Mouse (Mus musculus) heart, postnatal 14 days (tissue): Measurements from ENCODE around the gene Pnma5. TPM values are rescaled to one million over a fixed set of nuclear protein-coding genes. Genes with fewer than 3 reads are reported as not detected.
A peak's percentile ranks its signal among the peaks of the same experiment; 100 is the strongest.
"Not testable (repeated sequence)": the region's sequence is repeated elsewhere in the genome, so short reads cannot be mapped to it uniquely, and the experiment has no call there.

Experiments
- DNase-seq, 2 experiments: peaks; one replicate each; pipeline ENCODE4 v3.0.0; 2021 to 2022
- intact Hi-C: fragments of 180-260 bp; cut with DNase I; formaldehyde crosslinking; loops from one replicate; pipeline ENCODE4 v1.15.1; 2025
- long read RNA-seq, 2 experiments: library from polyadenylated mRNA; stranded (forward); transcript quantifications; one replicate each; pipeline ENCODE4 v2.0.0; 2021
- total RNA-seq, 2 experiments: library from RNA; stranded (reverse); gene quantifications; 2 replicates each; pipeline ENCODE4 v1.2.3; 2021

Pnma5 gene
- under 1 TPM in 1 of 2 experiments, not detected in 1; 0.24 TPM for total RNA-seq
- long read RNA-seq, experiment 1: 0 reads
- long read RNA-seq, experiment 2: 0 reads

- intact Hi-C loops: no loop called here
- DNase-seq: no peak
Measured at GRCm38 (mm10) chrX:73037003-73037402, at the start of gene Pnma5. TSS of gene Pnma5 (minus strand) at chrX:73037103.

GRCm38 (mm10) chrX:73082267-73083055 is 45.6 kb upstream of the Pnma5 start, which contains the start of gene Xlr4a:
TSS of gene Xlr4a (minus strand) at chrX:73082478.
- intact Hi-C loops: not testable (repeated sequence)

GRCm38 (mm10) chrX:73066765-73067312 is 29.9 kb upstream of the Pnma5 start:
- intact Hi-C loops: not testable (repeated sequence)

More at GRCm38 (mm10) chrX:73082267-73083055, 45.6 kb upstream of the Pnma5 start, which contains the start of gene Xlr4a:
- DNase-seq: not testable (repeated sequence)

GRCm38 (mm10) chrX:73064415-73064793 is 27.5 kb upstream of the Pnma5 start, which contains the start of gene Pnma3:
TSS of gene Pnma3 (plus strand) at chrX:73064787.
- DNase-seq: no peak

More at GRCm38 (mm10) chrX:73066765-73067312, 29.9 kb upstream of the Pnma5 start:
- DNase-seq: not testable (repeated sequence)

GRCm38 (mm10) chrX:73063512-73064414 is 26.9 kb upstream of the Pnma5 start:
- intact Hi-C loops: no loop called here

More at GRCm38 (mm10) chrX:73064415-73064793, 27.5 kb upstream of the Pnma5 start, which contains the start of gene Pnma3:
- intact Hi-C loops: no loop called here

GRCm38 (mm10) chrX:73062323-73062722 is 25.4 kb upstream of the Pnma5 start:
- intact Hi-C loops: no loop called here
- no peak for DNase-seq

More at GRCm38 (mm10) chrX:73063512-73064414, 26.9 kb upstream of the Pnma5 start:
- no peak for DNase-seq

- DNase-seq: no peak
- intact Hi-C loops: no loop called here
Measured at GRCm38 (mm10) chrX:73061528-73061927, 24.6 kb upstream of the Pnma5 start.

- intact Hi-C loops: loop anchor here (5.0 to 10.0 kb wide), 4 partner anchors 401 to 1358 kb away; partner anchors contain the start of gene Haus7
- DNase-seq: peak; percentile 90 to 96
Measured at GRCm38 (mm10) chrX:73053860-73054563, 17.1 kb upstream of the Pnma5 start.

- intact Hi-C loops: no loop called here
- DNase-seq: no peak
Measured at GRCm38 (mm10) chrX:73039666-73040065, 2.8 kb upstream of the Pnma5 start.

- DNase-seq: no peak
- intact Hi-C loops: no loop called here
Measured at GRCm38 (mm10) chrX:73038831-73039230, 1.9 kb upstream of the Pnma5 start.

GRCm38 (mm10) chrX:73012846-73013245 is 24.1 kb downstream of the Pnma5 start:
- intact Hi-C loops: loop anchor here (5.0 kb wide), 1 partner anchor 51 kb away; no protein-coding TSS in a partner anchor
- no peak for DNase-seq

GRCm38 (mm10) chrX:73007597-73008479 is 29.1 kb downstream of the Pnma5 start:
- intact Hi-C loops: loop anchor here (5.0 kb wide), 1 partner anchor 654 kb away; the partner anchor contains the start of gene Pnck
- DNase-seq: peak; percentile 89 to 93

- no peak for DNase-seq
- intact Hi-C loops: loop anchor here (5.0 kb wide), 1 partner anchor 657 kb away; the partner anchor contains the start of gene Pnck
Measured at GRCm38 (mm10) chrX:73005678-73006077, 31.2 kb downstream of the Pnma5 start.

GRCm38 (mm10) chrX:73003110-73003509 is 33.8 kb downstream of the Pnma5 start:
- intact Hi-C loops: no loop called here

GRCm38 (mm10) chrX:72995542-72995941 is 41.4 kb downstream of the Pnma5 start:
- intact Hi-C loops: no loop called here
- DNase-seq: no peak

More at GRCm38 (mm10) chrX:73003110-73003509, 33.8 kb downstream of the Pnma5 start:
- DNase-seq: no peak

- no peak for DNase-seq
Measured at GRCm38 (mm10) chrX:72992291-72992919, 44.5 kb downstream of the Pnma5 start.

GRCm38 (mm10) chrX:72990581-72990980 is 46.3 kb downstream of the Pnma5 start:
- intact Hi-C loops: no loop called here
- no peak for DNase-seq

More at GRCm38 (mm10) chrX:72992291-72992919, 44.5 kb downstream of the Pnma5 start:
- intact Hi-C loops: no loop called here

- no peak for DNase-seq
- intact Hi-C loops: no loop called here
Measured at GRCm38 (mm10) chrX:72988431-72988830, 48.5 kb downstream of the Pnma5 start.
